Comparison of ENCODE assay signal across 9 mouse cellular contexts in the genomic region with DNA sequence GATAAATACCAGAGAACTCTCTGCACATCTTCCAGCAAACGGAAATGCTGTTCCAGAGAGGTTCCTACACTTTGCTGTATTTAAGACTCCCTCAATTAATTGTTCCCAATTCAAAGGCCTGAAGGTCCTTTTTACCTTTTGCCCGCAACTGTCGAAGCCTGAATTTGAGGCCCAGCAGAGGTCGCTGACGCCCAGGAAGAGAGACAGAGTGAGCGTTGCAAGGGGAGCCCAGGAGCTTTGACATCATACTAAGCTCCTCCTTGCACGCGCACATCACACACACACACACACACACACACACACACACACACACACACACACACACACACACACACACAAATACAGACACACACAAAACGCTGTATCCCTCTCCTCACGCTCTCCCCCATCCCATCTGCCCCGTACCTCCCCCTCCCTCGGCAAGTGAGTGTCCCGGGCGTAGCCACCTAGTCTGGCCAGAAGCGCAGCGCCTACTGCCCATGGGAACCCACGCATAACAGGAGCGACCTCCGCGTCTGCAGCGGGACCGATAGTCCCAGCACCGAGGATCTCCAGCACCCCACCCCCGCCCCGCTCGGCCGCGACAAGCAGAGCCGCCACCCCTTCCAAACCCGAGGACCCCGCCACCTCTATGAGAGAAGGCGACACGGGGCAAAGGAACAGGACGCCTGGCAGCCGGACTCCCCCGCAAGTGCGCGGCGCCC. TPM values are rescaled to one million over a fixed set of nuclear protein-coding genes. Genes with fewer than 3 reads are reported as not detected.
DNase-seq lines count a peak whose midpoint lies in the region; ATAC-seq and TF ChIP-seq lines count a peak whose summit lies in the region.
"Had no signal": no experiment of that assay in that cellular context is flagged by ENCODE, and none has a peak within 500 bp of the region (broad histone marks: within the 10 kb centered on the region; RNA-seq: fewer than 3 reads in every experiment).

A gene (plus strand): TSS at position 316 of the 704 bp plus-strand sequence.

- peak within 1 kb of the TSS; percentile 78 for H3K4me2 ChIP-seq in forebrain, embryonic 12.5 days
- peak within 1 kb of the TSS; percentile 95 for H3K4me2 ChIP-seq in heart, postnatal 0 days (ENCODE audit: low read depth, low read length)
- H3K4me2 ChIP-seq in liver, embryonic 15.5 days: peak within 1 kb of the TSS; percentile 77
- peak within 1 kb of the TSS; percentile 84 for H3K4me2 ChIP-seq in neural tube, embryonic 11.5 days (ENCODE audit: low read depth)

- no peak for TF ChIP-seq EP300 in heart, postnatal 0 days (IDR thresholded peaks at IDR 0.05; ENCODE audit: low read depth)

- no peaks in the 10 kb centered on the region for H3K27me3 ChIP-seq in forebrain, embryonic 12.5 days
- H3K27me3 ChIP-seq in heart, postnatal 0 days (ENCODE audit: control insufficient read depth, insufficient read depth, low read length): no peaks in the 10 kb centered on the region
- peaks cover 49% of the 10 kb centered on the region for H3K27me3 ChIP-seq in liver, embryonic 15.5 days
- no peaks in the 10 kb centered on the region for H3K27me3 ChIP-seq in neural tube, embryonic 11.5 days (ENCODE audit: control insufficient read depth, insufficient read depth, low read length)

- peak within 1 kb of the TSS; percentile 86 for H3K9ac ChIP-seq in forebrain, embryonic 12.5 days
- peak within 1 kb of the TSS; percentile 90 for H3K9ac ChIP-seq in heart, postnatal 0 days (replicated peaks; ENCODE audit: low read depth, low read length)
- H3K9ac ChIP-seq in liver, embryonic 15.5 days: peak within 1 kb of the TSS; percentile 11; the same call in 1 of the 2 replicates
- peak within 1 kb of the TSS; percentile 74 for H3K9ac ChIP-seq in neural tube, embryonic 11.5 days (ENCODE audit: low read length)

- peak; percentile 84 for ATAC-seq in forebrain, embryonic 12.5 days (ENCODE audit: low FRiP score)
- ATAC-seq in heart, postnatal 0 days (ENCODE audit: insufficient read depth, low read depth): peak; percentile 81
- peak; percentile 5; the same call in 1 of the 2 replicates for ATAC-seq in liver, embryonic 15.5 days (ENCODE audit: insufficient read depth)
- peak; percentile 79 for ATAC-seq in neural tube, embryonic 11.5 days (ENCODE audit: insufficient read depth, low FRiP score, low TSS enrichment)

- no peaks in the 10 kb centered on the region for H3K36me3 ChIP-seq in forebrain, embryonic 12.5 days (replicated peaks)
- H3K36me3 ChIP-seq in heart, postnatal 0 days (replicated peaks; ENCODE audit: control insufficient read depth, insufficient read depth, low read length): no peaks in the 10 kb centered on the region
- no peaks in the 10 kb centered on the region for H3K36me3 ChIP-seq in liver, embryonic 15.5 days (replicated peaks)
- no peaks in the 10 kb centered on the region for H3K36me3 ChIP-seq in neural tube, embryonic 11.5 days (ENCODE audit: control insufficient read depth, insufficient read depth, low read length)

- H3K4me3 ChIP-seq in forebrain, embryonic 12.5 days (replicated peaks): peak within 1 kb of the TSS; percentile 75
- peak within 1 kb of the TSS; percentile 93 for H3K4me3 ChIP-seq in heart, postnatal 0 days (ENCODE audit: low read depth, low read length)
- peak within 1 kb of the TSS; percentile 55 for H3K4me3 ChIP-seq in liver, embryonic 15.5 days (replicated peaks)
- peak within 1 kb of the TSS; percentile 80 for H3K4me3 ChIP-seq in neural tube, embryonic 11.5 days (ENCODE audit: low read depth, low read length)

- DNase-seq in 3T3-L1 (ENCODE audit: low read depth, low spot score): peak; percentile 91
- peak; percentile 96 for DNase-seq in brain, embryonic 14.5 days (ENCODE audit: low read depth)
- peak; percentile 72 for DNase-seq in heart, postnatal 0 days (ENCODE audit: low spot score)
- DNase-seq in kidney, postnatal 4 days: peak; percentile 91 to 92
- peak; percentile 87 for DNase-seq in neural tube, embryonic 11.5 days (ENCODE audit: low spot score)
- DNase-seq in telencephalon, adult 2 months (ENCODE audit: low read depth, low spot score): peak; percentile 76

- under 1% methylated on average over 39 of the region's 39 CpGs for WGBS in forebrain, embryonic 12.5 days
- under 1% methylated on average over 38 of the region's 39 CpGs for WGBS in heart, postnatal 0 days
- WGBS in liver, embryonic 15.5 days (ENCODE audit: insufficient replicate concordance): 2% methylated on average over 38 of the region's 39 CpGs
- under 1% methylated on average over 36 of the region's 39 CpGs for WGBS in neural tube, embryonic 11.5 days

- H3K9me3 ChIP-seq in forebrain, embryonic 12.5 days: no peaks in the 10 kb centered on the region
- H3K9me3 ChIP-seq in heart, postnatal 0 days (replicated peaks; ENCODE audit: control insufficient read depth, low read length): no peaks in the 10 kb centered on the region
- no peaks in the 10 kb centered on the region for H3K9me3 ChIP-seq in liver, embryonic 15.5 days (replicated peaks)
- H3K9me3 ChIP-seq in neural tube, embryonic 11.5 days (ENCODE audit: control insufficient read depth, low read length): no peaks in the 10 kb centered on the region

- TF ChIP-seq POLR2A in brain, embryonic 14.5 days (IDR thresholded peaks at IDR 0.05; ENCODE audit: borderline replicate concordance, extremely low read depth, insufficient read depth, insufficient read length, poor library complexity, severe bottlenecking): no peak

- peak; percentile 92 for TF ChIP-seq CTCF in brain, embryonic 14.5 days (IDR thresholded peaks at IDR 0.05; ENCODE audit: borderline replicate concordance, extremely low read depth, insufficient read depth, insufficient read length)
- peak; percentile 87 for TF ChIP-seq CTCF in heart, postnatal 0 days (IDR thresholded peaks at IDR 0.05; ENCODE audit: low read depth)

- peak within 1 kb of the TSS; percentile 79 for H3K27ac ChIP-seq in forebrain, embryonic 12.5 days
- peak within 1 kb of the TSS; percentile 83 for H3K27ac ChIP-seq in heart, postnatal 0 days (ENCODE audit: low read depth)
- no peak within 1 kb of the TSS for H3K27ac ChIP-seq in liver, embryonic 15.5 days (replicated peaks)
- peak within 1 kb of the TSS; percentile 70 for H3K27ac ChIP-seq in neural tube, embryonic 11.5 days (ENCODE audit: low read depth, low read length)

- peaks cover 20% of the 10 kb centered on the region for H3K4me1 ChIP-seq in forebrain, embryonic 12.5 days
- H3K4me1 ChIP-seq in heart, postnatal 0 days (ENCODE audit: control insufficient read depth, insufficient read depth): no peaks in the 10 kb centered on the region; the same call in 1 of the 2 replicates
- H3K4me1 ChIP-seq in liver, embryonic 15.5 days (replicated peaks): peaks cover 10% of the 10 kb centered on the region
- H3K4me1 ChIP-seq in neural tube, embryonic 11.5 days (ENCODE audit: control insufficient read depth, insufficient read depth, low read length): peaks cover 8% of the 10 kb centered on the region; the same call in 1 of the 2 replicates

RNA-seq across cellular contexts. Expression of the gene that starts here (rescaled TPM):
- polyA plus RNA-seq in brain, embryonic 14.5 days (2012; rRNA removed): 8.5 and 12.1 TPM in 2 replicates
- polyA plus RNA-seq in forebrain, embryonic 12.5 days (2016; fragmentation: Nextera tagmentation; extraction: Ambion mirVana): 1.9 TPM in 2 replicates
- total RNA-seq in heart, postnatal 0 days (2014; rRNA removed; ENCODE audit: low replicate concordance): 3.5 and 3.6 TPM in 2 replicates
- 0.71 and 0.75 TPM in 2 replicates for polyA plus RNA-seq in heart, postnatal 0 days (2015; fragmentation: Nextera tagmentation; extraction: Ambion mirVana)
- 0.07 and 0.16 TPM in 2 replicates for polyA plus RNA-seq in liver, embryonic 15.5 days (2015; fragmentation: Nextera tagmentation; extraction: Ambion mirVana)
- polyA plus RNA-seq in neural tube, embryonic 11.5 days (2014; fragmentation: Nextera tagmentation; extraction: Ambion mirVana): 1.7 and 1.8 TPM in 2 replicates
- total RNA-seq: MEL had no signal

Comparison
In these comparisons a context has a peak if more than half of its experiments do, and no peak if none do; other contexts are left out.
1. Peak in ATAC-seq, H3K4me3 ChIP-seq, H3K9ac ChIP-seq and H3K4me2 ChIP-seq in liver, embryonic 15.5 days; RNA of the gene not detected or under 1 TPM.
2. ATAC-seq: peak in every context shown above with its lines; median percentile 84 in forebrain, embryonic 12.5 days; 81 in heart, postnatal 0 days; 79 in neural tube, embryonic 11.5 days; 5 in liver, embryonic 15.5 days.
3. H3K9ac ChIP-seq: peak in every context shown above with its lines; median percentile 90 in heart, postnatal 0 days; 86 in forebrain, embryonic 12.5 days; 74 in neural tube, embryonic 11.5 days; 11 in liver, embryonic 15.5 days.